Mouse (Mus musculus): ENCODE results near the gene Paxx.
"Not testable (repeated sequence)": the region's sequence is repeated elsewhere in the genome, so short reads cannot be mapped to it uniquely, and the experiment has no call there.

The Paxx gene

DNA sequence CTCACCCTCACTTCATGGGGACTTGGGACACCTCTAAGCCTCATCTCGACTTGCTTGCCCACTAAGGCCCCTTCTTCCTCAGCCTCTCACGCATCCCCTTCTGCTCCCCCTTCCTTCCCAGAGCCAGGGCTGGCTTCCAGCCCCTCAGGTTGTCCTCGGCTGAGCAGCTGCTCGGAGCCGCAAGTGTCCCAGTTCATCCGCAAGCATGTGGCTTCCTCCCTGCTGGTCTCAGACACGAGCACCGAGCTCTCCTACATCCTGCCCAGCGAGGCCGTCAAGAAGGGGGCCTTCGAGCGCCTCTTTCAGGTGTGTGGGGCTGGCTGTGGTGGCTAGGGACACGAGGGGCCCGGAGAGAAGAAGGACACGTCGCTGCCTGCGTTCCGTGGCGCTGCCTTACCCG is 19.8 kb downstream of the Paxx start:
- no peak for DNase-seq

DNA sequence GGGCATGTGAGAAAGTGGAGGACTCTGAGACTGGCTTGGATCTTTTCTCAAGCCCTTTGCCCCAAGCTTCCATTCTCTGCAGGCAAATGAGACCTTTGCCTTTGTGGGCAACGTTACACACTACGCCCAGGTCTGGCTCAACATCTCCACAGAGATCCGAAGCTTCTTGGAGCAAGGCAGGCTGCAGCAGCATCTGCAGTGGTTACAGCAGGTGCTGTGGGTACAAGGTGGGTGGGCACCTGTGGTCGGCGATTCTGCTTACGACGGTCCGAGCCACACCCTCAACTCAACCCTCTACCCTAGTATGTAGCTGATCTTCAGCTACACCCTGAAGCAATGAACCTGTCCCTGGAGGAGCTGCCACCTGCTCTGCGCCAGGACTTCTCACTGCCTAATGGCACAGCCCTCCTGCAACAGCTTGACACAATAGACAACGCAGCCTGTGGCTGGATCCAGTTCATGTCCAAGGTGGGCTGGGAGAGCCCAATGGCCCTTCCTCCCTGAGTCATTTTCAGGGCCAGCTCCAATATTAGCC is 24.5 kb downstream of the Paxx start:
- DNase-seq, result no peak

DNA sequence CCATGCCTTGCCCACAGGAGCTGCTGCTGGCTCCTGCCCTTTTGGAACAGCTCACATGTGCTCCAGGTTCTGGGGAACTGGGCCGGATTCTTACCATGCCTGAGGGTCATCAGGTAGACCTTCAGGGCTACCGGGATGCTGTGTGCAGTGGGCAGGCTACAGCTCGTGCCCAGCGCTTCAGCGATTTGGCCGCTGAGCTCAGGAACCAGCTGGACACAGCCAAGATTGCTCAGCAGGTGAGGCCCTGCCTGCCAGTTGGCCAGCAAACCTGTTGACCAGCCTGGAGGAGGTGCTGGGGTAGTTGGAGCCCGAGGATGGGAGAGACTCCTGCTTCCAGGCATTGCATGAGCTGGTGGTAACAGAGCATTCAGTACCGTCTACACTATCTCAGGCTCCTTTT is 26.6 kb downstream of the Paxx start:
- no peak for DNase-seq

DNA sequence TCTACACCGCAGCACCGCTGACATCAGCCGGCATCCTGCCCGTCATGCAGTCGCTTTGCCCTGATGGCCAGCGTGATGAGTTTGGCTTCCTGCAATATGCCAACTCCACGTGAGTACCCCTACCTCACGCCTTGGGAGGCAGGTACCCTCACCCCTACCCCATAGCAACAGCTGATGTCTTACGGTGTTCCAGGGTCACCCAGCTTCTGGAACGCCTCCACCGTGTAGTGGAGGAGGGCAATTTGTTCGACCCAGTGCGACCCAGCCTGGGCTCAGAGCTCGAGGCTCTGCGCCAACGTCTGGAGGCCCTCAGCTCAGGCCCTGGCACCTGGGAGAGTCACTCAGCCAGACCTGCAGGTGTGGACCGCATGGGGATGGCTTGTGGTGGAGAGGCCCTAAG is 27.8 kb downstream of the Paxx start:
- DNase-seq, result no peak

DNA sequence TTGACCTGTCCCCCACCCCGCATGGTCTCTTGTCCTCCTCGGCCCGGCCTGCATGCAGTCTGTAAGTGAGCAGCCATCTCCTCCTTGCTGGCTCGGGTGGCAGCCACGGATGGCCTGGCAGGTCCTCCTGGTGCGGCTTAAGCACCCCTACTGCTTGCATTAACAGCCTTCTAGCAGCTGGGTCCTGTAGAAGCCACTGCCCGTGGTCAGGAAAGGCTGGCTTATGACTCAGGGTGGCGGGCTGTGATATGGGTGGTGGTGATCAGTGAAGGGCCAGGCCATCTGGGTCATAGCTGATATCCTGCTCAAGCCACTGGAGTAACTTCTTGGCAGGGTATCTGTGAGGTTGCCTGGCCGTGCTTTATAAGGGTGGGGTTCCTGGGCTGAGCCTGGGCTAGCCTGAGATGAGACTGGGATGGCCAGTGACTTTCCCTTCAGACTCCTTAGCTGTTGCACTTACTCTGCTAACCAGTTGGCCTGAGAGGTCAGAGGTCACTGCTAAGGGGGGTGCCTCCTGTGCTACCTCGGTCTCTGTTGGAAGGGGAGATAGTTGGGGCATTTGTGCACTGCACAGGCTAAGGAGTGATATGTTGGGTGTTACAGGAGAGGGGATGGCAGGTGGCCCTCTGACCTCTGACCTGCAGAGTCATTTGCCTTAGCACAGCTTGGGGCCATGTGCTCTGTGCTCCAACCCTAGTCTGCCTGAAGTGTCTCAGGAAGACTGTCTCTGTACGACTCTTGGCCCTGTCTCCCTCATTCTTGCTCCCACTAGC is 28.4 kb downstream of the Paxx start:
- no peak for DNase-seq

DNA sequence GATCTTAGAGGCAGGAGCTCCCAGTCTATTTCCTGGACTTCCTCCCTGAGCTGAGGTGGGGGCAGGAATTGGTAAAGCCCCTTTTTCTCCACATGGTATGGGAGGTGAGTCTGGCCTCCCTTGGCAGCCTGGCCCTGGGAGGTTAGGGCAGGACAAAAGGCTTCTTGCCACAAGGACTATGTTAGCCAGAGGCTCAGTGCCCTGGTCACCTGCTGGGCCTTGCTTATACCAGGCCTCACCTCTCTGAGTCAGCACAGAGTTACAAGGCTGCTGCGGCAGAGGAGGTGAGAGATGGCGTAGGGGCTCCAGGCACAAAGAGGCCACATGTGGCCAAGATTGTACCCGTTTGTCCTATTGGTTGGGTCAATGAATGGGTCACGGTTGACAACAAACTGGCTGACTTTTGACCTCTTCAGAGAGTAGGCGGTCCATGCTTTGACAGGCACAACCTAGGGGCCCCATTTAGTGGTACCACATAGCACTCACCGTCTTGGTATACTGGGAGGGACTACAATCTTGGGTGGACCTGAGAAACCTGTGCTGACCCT is 29.5 kb downstream of the Paxx start:
- no peak for DNase-seq

DNA sequence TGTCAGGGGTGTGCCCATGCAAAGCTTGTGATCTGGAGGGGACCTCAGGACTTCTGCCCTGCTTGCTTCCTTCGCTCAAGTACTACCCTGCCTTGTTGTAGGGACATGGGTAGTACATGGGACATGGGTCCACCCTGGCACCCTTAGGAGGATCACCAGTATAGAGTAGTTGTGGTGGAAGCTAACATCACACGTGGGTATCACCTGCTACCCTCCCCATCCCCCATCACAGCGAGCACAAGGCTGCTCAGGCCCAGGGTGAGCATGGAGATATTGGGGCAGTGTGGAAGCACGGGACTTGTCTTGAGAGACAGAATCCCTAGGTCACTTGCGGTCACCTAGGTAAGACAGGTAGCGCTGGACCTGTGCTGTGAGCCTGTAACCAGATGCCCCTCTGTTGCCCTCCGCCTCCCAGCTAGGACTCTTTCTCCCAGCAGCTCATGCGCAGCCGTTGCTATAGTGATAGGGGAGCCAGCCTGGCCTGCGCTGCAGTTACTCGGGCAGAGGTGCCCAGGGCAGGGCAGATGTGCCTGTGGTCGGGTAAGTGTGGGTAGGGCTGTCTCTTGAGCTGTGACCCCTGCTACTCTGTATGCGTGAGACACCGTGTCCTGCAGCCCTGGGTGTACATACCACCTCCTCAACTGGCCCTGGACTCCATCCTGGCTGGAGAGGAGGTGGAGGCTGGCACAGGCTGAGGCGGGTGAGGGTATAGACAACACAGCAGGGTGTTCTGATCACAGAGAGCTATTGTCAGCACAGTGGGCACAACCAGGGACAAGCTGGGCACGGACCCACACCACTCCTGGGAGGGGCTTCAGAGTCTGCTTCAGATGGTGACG is 30.3 kb downstream of the Paxx start:
- DNase-seq, result no peak

DNA sequence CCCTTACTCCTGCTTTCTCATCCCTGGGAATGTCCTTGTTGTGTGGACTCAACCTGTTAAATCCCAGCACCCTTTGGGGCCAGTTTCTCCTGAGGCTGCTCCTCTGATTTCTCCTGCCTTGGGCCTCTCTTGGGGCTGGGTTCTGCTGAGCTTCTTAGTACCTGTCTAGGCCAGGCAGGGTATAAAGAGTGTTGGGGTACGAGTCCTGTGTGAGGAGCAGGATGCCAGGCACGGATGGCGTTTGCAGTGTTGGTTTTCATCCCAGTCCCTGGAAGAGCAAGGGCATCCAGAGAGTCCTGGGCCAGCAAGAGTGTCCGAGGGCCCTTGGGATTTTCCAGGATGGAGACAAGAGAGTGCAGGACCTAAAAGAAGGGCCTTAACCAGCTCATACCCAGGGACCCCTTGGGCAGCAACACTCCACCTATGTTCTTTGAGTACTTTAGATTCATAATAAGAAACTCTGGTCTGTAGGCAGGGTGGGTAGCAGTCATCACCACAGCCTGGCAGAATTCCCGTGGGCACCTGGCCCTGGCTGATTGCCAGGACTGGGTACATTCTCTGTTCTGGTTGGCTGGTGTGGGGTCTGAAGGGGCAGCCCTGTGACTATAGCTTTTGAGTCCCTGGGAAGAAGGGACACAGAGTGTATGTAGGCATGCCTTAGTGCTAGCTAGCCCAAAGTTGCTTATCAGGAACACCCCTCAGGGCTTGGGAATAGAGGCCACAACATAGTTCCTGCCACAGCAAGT is 31.3 kb downstream of the Paxx start:
- DNase-seq, result no peak

DNA sequence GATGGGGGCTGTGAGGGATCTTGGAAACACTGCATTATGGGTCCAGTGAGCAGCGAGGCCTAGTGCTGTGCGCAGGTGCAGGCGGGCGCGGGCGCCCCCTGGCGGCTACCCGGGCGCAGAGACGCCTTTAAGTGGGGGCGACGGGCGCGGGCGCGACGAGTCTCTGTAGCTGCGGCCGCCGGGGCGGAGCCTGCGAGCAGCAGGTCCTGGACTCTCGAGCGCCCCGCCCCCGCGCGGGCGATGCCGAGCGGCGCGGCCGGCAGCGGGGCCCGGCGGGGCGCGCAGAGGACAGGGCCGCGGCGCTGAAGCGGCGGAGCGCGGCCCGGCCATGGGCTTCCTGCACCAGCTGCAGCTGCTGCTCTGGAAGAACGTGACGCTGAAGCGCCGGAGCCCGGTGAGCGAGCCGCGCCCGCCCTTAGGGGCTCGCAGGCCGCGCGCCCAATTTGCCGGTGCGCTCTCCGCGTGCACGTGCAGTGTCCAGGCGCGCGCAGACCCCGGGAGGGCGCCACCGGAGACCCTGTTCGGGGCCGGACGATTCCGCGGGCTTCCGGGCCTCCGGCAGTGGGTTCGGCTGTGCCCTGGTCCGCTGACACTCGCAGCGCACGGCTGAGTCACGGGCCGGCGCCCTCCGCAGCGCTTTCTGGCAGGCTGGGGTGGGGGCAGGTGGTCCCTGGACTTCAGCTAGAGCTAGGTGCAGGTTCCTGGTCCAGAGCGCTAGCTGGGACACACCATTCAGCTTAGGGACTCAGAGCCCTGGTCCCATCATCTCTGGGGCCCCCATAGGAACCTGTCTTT is 32.3 kb downstream of the Paxx start, which contains the start of gene Abca2:
TSS of gene Abca2 (plus strand) at position 262 of the 795 bp plus-strand sequence.
- peak; percentile 98 for DNase-seq

DNA sequence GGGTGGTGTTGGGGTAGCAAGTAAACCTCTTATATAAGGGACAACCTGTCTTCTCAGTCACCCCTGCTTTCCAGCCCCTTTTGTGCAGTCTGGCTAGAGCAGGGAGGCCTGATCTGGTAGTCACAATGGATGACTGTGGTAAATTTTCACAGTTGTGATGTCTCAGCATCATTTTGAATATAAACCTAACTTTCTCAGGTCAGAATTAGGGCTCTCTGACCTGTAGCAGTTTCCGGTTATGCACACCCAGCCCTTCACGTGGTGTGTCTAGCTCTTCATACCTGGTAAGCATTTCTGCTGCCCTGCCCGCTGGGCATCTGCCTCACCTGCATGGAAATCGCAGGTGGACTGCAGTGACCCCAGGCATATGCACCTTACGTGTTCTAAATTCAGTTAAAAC is 33.6 kb downstream of the Paxx start:
- no peak for DNase-seq

DNA sequence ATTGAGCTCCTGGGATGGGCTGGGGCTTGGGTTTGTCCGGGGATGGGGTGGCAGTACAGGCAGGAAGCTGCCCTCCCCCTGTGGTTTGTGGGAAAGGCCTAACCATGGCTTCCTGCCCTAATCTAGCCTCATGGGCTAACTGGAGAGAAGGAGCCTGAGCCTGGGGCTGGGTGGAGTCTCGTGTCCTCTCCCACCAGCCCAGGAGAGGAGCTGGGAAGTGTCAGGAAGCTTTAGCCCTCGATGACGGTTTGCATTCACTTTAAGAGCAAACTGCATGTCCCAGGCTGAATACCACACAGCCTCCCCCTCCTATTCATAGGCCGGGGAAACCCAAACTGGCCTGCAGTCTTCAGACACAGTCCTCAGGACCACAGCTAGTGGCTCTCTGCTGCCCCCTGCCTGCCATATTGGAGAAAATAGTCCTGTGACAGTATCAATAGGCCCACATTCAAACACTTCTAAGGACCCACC is 34.1 kb downstream of the Paxx start:
- DNase-seq, result peak; percentile 82

DNA sequence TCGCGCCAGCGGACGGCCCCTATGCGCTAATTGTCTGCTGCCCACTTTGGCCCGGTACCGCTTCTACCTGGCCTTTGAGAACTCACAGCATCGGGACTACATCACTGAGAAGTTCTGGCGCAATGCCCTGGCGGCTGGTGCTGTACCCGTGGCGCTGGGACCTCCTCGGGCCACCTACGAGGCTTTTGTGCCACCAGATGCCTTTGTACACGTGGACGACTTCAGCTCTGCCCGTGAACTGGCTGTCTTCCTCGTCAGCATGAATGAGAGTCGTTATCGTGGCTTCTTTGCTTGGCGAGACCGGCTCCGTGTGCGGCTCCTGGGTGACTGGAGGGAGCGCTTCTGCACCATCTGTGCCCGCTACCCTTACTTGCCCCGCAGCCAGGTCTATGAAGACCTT is 35.4 kb downstream of the Paxx start:
- DNase-seq, result no peak

DNA sequence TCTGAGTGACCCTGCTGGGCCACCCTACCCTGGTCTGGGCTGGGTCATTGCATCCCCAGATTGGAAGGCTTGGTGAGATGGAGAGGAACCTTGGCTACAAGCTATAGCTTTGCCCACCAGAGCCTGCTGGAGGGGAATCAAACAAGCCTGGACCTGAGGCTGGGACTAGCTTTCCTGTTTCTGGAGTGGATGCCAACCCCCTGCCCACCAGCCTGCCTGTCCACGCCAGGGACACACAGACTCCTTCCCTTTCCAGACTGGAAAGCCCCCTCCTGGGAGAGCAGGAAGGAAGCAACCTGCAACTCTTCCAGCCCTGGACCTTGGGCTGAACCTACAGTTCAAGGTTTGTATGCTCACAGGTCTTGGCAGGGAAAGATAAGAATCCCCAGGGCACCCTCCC is 37.3 kb downstream of the Paxx start:
- no peak for DNase-seq

DNA sequence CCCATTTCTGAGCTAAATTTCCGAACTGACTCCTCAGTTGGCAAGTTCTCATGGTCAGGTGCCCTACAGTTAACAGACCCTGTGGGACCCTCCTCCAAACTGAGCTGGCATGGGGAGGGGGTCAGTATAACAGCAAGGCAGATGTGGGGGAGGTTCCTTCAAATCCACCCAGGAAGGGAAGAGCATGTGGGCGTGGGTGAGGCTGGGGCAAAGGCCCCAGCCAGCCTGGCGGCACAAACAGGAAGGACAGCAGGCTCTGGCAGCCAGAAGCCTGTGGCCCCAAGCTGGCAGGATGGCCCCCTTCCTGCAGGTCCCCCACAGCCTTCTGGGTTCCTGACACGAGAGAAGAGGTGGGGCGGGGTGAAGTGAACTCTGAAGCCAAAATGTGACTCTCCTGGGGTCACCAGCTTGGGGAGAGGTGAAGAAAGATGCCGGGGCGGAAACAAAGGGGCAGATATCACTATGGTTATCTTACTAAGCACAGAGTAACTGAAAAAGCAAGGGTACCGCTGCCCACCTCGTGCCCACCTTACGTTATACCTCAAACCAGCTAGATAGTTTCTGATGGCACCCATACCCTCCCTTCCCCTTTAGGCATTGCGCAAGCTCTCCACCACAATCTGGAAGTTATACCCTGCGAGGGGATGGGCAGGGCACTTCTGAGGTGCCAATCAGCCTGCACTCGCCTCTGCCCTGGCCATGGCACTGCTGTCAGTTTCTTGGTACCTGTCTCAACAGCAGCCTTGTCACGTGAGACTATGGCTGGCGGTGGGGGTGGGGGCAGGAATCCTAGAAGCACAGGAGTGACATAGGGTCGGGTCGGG is 38.1 kb downstream of the Paxx start, which contains the start of gene Fut7:
TSS of gene Fut7 (plus strand) at position 681 of the 824 bp plus-strand sequence.
- no peak for DNase-seq

DNA sequence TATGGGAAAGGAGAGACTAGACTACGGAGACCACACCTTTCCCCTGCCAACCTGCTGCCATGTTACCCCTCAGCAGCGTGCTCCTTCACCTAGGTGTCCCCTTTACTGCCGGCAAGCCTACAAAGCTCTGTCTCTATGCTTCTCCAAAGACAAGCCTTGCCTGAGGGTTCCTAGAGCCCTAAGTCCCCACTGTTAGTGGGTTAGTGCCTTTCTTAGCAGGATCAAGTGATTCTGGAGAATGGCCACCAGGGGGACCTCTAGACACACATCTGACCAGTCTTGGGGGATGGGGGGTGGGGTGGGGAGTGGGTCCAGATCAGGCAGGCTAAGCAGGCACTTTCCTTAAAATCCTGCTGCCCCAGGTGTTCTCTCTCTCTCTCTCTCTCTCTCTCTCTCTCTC is 39.0 kb downstream of the Paxx start:
- peak; percentile 76 for DNase-seq

DNA sequence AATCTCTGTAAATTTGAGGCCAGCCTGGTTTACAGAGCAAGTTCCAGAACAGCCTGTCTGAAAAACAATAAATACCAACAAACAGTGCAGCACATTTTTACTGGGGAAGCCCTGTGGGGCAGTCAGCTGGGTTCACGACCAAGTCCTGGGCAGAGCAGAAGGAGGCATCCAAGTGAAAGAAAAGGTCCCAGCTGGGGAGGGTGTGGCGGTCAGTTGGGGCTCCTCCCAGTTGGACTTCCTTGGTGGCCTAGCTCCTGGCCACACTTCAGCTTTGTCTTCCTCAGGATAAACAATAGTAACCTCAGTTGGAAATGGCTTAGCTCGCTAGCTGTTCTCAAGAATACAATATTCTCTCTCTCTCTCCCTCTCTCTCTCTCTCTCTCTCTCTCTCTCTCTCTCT is 43.5 kb downstream of the Paxx start:
- no peak for DNase-seq

DNA sequence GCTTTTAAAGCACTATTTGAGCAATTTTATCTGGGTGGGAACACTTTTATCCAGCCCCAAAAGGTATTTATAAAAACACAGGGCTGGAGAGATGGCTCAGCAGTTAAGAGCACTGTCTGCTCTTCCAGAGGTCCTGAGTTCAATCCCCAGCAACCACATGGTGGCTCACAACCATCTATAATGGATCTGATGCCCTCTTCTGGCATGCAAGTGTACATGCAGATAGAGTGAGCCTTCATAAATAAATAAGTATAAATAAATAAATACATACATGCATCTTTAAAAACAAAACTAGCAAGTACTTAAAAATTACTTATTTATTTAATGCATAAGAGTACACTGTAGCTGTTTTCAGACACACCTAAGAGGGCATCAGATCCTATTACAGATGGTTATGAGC is 47.5 kb downstream of the Paxx start:
- DNase-seq, result not testable (repeated sequence)

DNA sequence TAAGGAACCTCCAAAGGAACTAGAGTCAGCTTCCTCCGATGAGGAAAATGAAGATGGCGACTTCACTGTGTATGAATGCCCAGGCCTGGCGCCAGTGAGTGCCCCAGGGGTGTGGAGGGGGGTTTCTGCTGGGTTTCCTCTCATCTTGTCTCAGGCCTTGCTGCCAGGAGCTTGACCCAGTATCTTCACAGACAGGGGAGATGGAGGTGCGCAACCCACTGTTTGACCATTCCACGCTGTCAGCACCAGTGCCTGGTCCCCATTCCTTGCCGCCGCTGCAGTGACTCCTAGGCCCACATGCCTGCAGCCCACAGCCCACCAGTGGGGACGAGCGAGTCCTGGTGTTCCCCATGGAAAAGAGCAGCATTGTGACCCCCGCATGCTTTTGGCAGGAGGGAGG is 52.0 kb downstream of the Paxx start:
- DNase-seq, result no peak

Data from embryo, embryonic 11 days (tissue).